Mouse (Mus musculus) CD4-positive naive resting alpha-beta T cell, adult 57 days (primary cell): Measurements from ENCODE around the gene Prom2. TPM values are rescaled to one million over a fixed set of nuclear protein-coding genes. Genes with fewer than 3 reads are reported as not detected.

Experiments used
- total RNA-seq: library from RNA; stranded (reverse); gene quantifications from one replicate; pipeline ENCODE4 v1.2.4, GENCODE M21; 2023

Prom2 gene
- not detected for total RNA-seq

DNA sequence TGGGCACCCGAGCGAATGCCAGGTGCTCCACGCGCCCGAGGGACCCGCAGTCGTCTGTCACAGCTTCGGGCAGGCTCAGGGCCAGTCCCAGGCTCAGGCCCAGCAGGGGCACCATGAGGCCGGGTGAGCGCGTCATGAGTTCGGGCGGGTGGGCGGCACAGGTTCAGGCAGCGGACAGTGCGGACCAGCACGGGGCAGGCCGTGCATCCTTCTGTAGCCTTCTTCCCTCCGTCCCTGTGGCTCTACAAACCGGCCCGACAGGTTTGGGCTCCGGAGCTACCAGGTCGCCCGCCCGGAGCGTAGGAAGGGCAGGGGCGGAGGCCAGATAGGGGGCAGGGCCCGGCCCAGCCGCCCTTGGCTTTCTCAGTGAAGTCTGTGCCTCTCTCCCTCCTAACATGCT, at the start of gene Prom2:
Prom2 (minus strand) TSS at position 283 of the 400 bp plus-strand sequence.

DNA sequence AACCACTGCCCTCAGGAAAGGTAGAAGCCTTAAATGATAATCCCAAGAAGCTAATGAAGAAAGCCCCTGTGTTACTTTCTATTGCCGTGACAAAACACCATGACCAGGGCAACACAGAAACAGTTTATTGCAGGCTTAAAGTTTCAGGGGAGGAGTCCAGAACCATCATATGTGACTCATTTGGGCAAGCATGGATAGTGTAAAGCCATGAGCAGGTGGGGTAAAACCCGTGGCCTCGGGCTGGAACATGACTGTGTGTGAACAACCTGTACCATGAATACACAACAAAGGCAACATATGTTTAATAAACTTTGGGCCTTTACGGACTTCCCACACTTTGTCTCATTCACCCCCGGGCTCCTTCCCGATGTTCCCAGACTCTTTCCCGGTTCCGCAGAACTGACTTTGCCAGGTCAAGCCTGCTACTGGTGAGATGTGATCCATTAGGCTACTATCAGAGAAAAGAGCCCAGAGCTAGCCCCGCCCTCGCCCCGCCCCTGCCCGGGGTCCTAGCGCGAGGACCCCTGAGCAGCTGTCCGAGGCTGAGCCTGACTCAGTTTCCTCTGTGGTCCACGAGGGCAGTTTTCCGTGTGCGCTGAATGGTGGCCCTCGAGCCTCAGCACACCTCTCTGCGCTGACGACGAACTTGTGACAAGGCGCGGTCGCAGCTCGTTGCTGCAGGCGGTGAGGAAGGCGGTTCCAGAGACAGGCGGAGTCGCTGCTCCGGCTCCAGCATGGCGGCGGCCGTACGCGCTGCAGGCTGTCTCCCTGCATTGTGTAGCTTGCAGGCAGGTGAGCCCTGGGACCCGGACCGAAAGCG, 45.6 kb upstream of the Prom2 start, which contains the start of the genes Zfp661 and Mrps5:
Zfp661 (minus strand) TSS at position 401 of the 820 bp plus-strand sequence.
Mrps5 (plus strand) TSS at position 529 of the 820 bp plus-strand sequence.

GRCm38 (mm10) chr2:127522006-127522441, 19.2 kb downstream of the Prom2 start, which contains the start of gene Kcnip3:
Gene Kcnip3, minus strand, starts transcription at chr2:127522094.

Other genes starting within 250 kb of the Prom2 start
- gene Dusp2, start 205.3 kb downstream of the Prom2 start, total RNA-seq = 298 TPM
- 0.80 TPM for gene Astl, start 202.8 kb downstream of the Prom2 start, total RNA-seq
- 0.24 TPM for gene Adra2b, start 178.3 kb downstream of the Prom2 start, total RNA-seq
- 1.1 TPM for gene Gpat2, start 116.3 kb downstream of the Prom2 start, total RNA-seq
- 13.6 TPM for gene Fahd2a, start 96.9 kb downstream of the Prom2 start, total RNA-seq
- 0.41 TPM for gene Kcnip3, start 19.4 kb downstream of the Prom2 start, total RNA-seq
- gene Zfp661, start 45.6 kb upstream of the Prom2 start, total RNA-seq = 5.9 TPM
- gene Mrps5, start 45.8 kb upstream of the Prom2 start, total RNA-seq = 140 TPM
- gene Mal, start 115.2 kb upstream of the Prom2 start, total RNA-seq = not detected
- gene Mall, start 188.5 kb upstream of the Prom2 start, total RNA-seq = not detected
- 0.41 TPM for gene Nphp1, start 247.4 kb upstream of the Prom2 start, total RNA-seq